Mouse (Mus musculus): ENCODE results near the gene Gm43517. TPM values are rescaled to one million over a fixed set of nuclear protein-coding genes. Genes with fewer than 3 reads are reported as not detected.

Gm43517 gene
- not detected in 2 replicates for polyA plus RNA-seq (2015; fragmentation: Nextera tagmentation; extraction: Ambion mirVana)

DNA sequence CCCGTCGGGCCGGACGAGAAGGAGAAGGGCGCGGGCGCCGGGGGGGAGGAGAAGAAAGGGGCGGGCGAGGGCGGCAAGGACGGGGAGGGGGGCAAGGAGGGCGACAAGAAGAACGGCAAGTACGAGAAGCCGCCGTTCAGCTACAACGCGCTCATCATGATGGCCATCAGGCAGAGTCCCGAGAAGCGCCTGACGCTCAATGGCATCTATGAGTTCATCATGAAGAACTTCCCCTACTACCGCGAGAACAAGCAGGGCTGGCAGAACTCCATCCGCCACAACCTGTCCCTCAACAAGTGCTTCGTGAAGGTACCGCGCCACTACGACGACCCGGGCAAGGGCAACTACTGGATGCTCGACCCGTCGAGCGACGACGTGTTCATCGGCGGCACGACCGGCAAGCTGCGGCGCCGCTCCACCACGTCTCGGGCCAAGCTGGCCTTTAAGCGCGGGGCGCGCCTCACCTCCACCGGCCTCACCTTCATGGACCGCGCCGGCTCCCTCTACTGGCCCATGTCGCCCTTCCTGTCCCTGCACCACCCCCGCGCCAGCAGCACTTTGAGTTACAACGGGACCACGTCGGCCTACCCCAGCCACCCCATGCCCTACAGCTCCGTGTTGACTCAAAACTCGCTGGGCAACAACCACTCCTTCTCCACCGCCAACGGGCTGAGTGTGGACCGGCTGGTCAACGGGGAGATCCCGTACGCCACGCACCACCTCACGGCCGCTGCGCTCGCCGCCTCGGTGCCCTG, at the start of gene Gm43517:
TSS of gene Gm43517 (plus strand) at position 299 of the 755 bp plus-strand sequence.

DNA sequence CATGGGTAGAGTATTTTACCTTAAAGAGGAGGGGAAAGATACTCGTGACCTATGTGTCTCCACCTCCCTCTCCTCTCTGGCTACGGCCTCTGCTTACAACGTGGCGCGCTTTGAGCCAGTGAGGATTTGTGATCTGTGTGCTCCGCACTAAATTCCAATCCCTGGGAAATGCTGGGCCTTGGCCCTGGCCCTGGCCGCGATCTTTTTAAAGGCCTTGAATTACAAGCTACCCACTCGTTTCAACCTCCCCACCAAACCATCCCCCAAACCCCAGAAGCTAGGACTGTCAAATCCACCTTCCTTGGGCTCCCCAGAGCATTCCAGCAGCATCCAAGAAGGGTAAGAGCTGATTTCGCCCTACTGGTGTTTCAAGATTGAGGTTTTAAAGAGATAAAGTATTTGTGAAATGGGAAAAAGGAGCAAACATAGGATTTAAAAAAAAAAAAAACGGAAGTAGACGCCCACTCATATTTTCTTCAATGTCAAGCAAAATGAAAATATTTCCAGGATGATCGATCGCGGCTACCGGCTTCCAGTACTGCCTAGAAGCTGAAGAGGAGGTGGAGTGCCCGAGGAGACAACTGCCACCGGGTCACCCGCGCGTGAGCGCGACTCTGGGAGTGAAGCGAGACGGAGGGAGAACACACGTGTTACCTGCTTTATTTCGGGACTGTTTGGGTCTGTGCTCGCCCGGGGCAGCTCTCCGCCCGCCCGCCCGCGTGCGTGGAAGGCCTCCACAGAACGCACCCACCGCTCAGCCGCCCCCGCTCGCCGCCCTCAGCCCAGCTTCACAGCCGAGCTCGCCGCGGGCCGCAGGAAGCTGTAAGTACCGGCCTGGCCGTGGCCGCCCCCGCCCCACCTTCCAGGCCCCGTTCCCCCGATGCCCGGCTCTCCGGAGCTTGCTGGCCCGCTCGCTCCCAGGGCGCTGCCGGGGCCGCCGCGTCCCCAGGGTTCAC, 2.1 kb upstream of the Gm43517 start, which contains the start of gene Foxg1:
TSS of gene Foxg1 (plus strand) at position 96 of the 956 bp plus-strand sequence.

Other genes starting within 250 kb of the Gm43517 start
- not detected in 2 replicates for gene Foxg1, start 2.5 kb upstream of the Gm43517 start, polyA plus RNA-seq (2015; fragmentation: Nextera tagmentation; extraction: Ambion mirVana)

All from adrenal gland, postnatal 0 days (tissue).